Mouse (Mus musculus): ENCODE data around the gene Dleu7. TPM values are rescaled to one million over a fixed set of nuclear protein-coding genes. Genes with fewer than 3 reads are reported as not detected.

Dleu7 gene
- total RNA-seq, 2 experiments from 2014 or later, result not detected

GRCm38 (mm10) chr14:62291406-62291987 is 1.4 kb downstream of the Dleu7 start:
- ATAC-seq (replicated peaks; ENCODE audit: low FRiP score, poor library complexity, severe bottlenecking), result no peak

DNA sequence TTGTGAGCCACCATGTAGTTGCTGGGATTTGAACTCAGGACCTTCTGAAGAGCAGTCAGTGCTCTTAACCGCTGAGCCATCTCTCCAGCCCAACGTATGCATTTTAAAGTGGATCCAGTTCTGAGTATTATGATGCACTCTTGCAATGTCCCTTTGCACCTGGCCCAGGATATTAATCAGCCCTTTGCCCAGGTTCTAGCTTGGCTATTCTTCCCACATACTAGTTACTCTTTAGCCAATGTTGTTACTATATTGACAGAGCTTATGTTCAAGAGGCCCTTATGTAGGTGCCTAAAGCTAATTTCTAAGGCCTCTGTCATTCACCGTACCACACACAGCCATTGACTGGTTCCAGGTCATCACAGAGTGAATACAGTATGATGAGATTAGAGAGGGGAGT is 4.1 kb downstream of the Dleu7 start:
- no peak for ATAC-seq (replicated peaks; ENCODE audit: low FRiP score, poor library complexity, severe bottlenecking)

DNA sequence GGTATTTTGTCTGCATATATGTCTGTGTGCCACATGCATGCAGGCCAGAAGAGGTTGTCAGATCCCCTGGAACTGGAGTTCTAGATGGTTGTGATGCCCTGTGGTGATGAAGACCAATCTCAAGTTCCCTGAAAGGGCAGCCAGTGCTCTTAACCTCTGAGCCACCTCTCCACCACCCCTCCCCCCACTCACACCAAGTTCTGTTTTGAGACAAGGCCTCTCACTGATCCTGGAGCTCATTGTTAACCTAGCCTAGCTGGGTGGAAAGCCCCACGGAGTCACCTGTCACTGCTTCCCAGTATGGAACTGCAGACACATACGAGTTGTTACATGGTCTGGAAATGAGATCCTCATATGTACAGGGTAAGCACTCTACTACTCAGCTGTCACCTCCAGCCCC is 9.9 kb downstream of the Dleu7 start:
- ATAC-seq (replicated peaks; ENCODE audit: low FRiP score, poor library complexity, severe bottlenecking), result no peak

DNA sequence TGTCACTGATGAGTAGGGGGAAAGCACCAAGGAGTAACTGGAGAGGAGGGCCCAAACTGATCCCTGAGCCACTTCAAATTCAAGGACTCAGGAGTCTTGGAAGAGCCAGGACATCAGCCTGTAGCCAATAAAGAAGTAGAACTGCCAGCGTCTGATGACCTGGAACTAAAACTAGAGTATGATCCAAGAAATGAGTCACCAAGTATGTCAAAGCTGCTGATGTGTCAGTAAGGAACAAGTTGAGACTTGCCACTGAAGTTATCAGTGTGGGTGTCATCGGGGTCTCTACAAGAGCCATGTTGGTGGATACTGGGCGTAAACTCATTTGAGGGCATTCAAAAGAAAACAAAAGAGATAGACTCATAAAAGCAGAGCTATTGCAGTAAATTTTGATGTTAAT is 19.2 kb downstream of the Dleu7 start:
- ATAC-seq (replicated peaks; ENCODE audit: low FRiP score, poor library complexity, severe bottlenecking), result no peak

DNA sequence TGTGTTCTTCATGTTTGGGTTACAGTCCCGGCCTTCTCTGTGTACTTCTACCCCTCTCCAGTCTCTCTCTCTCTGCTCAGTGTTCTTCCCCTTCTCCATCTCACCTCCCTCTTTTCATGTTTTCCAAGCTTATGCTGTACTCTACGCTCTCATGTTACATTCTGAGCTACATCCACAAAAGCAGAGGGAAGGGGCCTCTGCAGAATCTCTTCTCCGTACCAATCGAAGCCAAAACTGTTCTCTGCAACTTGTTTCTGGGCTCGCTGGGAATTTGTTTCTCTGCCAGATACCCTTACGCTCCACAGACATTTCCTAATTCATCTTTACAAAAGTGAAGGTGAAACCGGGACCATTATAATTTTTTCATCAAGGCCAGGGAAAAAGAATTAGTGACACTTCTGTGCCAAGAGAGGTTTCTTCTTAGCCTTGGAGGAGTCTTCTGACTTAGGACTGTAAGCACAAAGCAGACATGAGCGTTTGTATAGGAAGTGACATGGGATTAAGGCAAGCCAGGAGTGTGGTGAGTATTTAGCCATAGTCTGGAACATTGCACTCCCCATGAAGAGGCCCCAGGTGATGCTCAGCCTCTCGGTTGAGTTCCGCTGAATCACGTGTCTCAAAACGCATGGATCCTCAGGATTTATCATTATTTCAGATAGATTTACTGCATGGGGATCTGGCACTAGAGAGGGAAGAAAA is 22.0 kb downstream of the Dleu7 start:
- ATAC-seq (replicated peaks; ENCODE audit: low FRiP score, poor library complexity, severe bottlenecking), result no peak

GRCm38 (mm10) chr14:62258978-62259536 is 33.8 kb downstream of the Dleu7 start:
- ATAC-seq (replicated peaks; ENCODE audit: low FRiP score, poor library complexity, severe bottlenecking), result no peak

DNA sequence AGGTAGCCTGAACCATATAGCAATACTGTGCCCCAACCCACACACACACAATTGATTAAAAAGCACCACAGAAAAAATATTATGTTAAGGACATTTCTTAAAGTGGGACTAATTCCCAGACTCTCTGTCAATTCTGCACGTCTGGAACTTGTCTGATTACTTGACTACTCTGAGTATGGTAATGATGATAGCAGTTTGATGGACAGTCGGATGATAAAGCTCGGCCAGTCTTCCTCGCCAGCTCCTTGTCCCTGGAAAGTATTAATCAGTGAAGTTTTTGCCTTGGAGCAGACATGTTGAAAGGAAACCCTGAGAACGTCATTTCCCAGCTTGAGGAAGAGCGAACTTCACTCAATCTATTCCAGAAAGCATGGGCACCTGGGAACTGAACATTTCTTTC is 34.7 kb downstream of the Dleu7 start:
- no peak for ATAC-seq (replicated peaks; ENCODE audit: low FRiP score, poor library complexity, severe bottlenecking)

GRCm38 (mm10) chr14:62256066-62256465 is 36.8 kb downstream of the Dleu7 start:
- no peak for ATAC-seq (replicated peaks; ENCODE audit: low FRiP score, poor library complexity, severe bottlenecking)

DNA sequence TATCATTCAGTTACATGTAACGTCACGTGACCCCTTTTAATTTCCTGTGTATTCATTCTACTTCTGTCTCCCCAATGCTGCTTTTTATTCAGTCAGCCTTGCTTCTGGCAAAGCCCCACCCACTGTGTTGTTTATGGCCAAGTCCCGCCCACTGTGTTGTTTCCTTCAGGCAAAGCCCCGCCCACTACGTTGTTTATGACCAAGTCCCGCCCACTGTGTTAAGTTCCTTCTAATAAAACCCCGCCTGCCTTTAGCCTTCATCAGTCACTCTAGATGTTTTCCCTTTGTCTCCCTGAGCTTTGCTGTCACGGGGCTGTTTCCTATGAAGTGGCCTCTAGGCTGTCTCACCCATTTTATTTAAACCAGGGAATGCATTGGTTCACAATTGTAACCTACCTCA is 38.5 kb downstream of the Dleu7 start:
- no peak for ATAC-seq (replicated peaks; ENCODE audit: low FRiP score, poor library complexity, severe bottlenecking)

DNA sequence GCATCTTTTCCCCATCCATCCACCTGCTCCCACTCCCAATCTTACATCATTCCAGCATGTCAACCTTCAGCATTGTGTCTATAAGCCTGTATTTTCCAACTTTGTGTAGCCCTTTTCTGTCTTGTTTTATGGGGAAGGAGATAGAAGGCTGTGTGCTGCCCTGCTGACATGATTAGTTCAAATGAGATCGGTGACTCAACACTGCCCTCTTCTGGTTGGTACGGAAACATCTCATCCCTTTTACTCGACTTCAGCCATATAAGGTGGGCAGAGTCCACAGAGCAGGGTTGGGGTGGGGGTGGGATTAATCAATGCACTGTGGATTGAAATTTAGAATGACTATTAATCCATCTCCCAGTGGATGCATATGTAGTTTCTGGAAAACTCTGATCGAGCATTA is 40.8 kb downstream of the Dleu7 start:
- no peak for ATAC-seq (replicated peaks; ENCODE audit: low FRiP score, poor library complexity, severe bottlenecking)

GRCm38 (mm10) chr14:62250046-62250445 is 42.8 kb downstream of the Dleu7 start:
- ATAC-seq (replicated peaks; ENCODE audit: low FRiP score, poor library complexity, severe bottlenecking), result no peak

DNA sequence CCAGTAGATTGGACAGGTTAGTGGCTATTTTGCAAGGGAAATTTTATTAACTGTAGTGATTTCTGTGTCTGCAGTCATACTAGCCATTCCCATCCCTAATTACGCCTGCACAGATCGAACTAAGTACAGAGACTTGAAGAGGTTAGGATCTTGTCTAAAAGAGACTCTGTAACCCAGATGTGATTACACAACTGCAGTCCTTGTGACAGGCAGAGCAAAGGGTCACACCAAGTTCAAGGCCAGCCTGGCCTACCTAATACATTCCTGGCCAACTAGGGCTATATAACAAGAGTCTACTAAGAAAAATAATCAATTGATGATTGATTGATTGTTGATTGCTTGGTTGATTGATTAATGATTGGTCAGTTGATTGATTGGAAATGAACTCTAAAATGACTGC is 43.6 kb downstream of the Dleu7 start:
- no peak for ATAC-seq (replicated peaks; ENCODE audit: low FRiP score, poor library complexity, severe bottlenecking)

GRCm38 (mm10) chr14:62248796-62249195 is 44.1 kb downstream of the Dleu7 start:
- ATAC-seq (replicated peaks; ENCODE audit: low FRiP score, poor library complexity, severe bottlenecking), result no peak

DNA sequence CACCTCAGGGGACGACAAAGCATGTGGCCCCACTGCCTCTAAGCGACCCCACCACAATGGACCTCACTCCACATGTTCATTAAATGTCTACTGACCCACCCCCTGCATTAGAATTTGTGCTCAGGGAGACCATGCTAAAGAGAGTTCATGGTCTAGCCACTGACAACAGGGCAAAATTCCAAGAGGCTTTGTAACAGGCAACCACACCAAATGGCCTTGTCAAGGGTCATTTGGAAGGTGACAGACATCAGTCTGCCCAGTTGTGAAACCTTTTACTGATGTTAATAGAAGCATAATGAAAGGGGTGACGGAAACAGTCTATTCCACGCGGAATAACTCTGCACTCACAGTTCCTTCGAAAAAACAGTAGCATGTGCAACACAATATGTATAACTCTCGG is 44.5 kb downstream of the Dleu7 start:
- no peak for ATAC-seq (replicated peaks; ENCODE audit: low FRiP score, poor library complexity, severe bottlenecking)

GRCm38 (mm10) chr14:62245557-62245956 is 47.3 kb downstream of the Dleu7 start:
- no peak for ATAC-seq (replicated peaks; ENCODE audit: low FRiP score, poor library complexity, severe bottlenecking)

DNA sequence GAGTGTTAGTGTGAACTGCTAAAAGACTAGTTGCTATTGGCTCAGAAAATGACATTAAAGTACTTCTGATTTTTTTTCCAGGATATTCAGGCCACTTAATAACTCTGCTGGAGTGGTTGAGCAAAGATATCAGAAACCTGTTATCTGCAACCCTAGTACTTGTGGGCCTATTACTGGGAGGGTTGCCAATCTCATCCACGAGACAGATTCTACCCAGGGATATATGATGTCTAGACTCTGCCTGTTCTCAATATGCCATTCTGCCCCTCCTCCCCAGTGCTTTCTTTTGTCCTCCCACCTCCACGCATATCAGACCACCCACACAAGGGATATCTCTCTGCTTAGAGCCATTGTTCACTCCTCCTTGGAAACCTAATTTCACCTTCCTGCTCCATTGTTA is 49.3 kb downstream of the Dleu7 start:
- ATAC-seq (replicated peaks; ENCODE audit: low FRiP score, poor library complexity, severe bottlenecking), result no peak

GRCm38 (mm10) chr14:62235969-62236368 is 56.9 kb downstream of the Dleu7 start:
- ATAC-seq (replicated peaks; ENCODE audit: low FRiP score, poor library complexity, severe bottlenecking), result no peak

DNA sequence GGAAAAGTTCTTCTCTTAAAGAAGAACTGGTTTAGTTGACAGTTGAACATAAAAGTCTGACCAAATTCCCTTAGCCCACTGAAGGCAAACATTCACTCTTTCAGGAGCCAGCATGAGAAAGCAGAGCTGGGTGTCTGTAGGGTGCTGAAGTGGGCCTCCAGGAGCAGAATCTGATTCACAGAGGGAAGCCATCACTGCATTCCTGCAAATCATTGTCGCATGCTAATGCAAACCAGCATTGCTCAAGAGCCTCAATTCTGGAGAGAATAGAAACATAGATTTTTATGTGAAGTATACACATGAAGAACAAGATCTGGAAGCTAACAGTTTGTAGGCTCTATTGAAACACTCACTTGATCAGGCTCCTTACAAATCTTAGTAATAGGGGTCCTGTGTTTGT is 57.6 kb downstream of the Dleu7 start:
- no peak for ATAC-seq (replicated peaks; ENCODE audit: low FRiP score, poor library complexity, severe bottlenecking)

DNA sequence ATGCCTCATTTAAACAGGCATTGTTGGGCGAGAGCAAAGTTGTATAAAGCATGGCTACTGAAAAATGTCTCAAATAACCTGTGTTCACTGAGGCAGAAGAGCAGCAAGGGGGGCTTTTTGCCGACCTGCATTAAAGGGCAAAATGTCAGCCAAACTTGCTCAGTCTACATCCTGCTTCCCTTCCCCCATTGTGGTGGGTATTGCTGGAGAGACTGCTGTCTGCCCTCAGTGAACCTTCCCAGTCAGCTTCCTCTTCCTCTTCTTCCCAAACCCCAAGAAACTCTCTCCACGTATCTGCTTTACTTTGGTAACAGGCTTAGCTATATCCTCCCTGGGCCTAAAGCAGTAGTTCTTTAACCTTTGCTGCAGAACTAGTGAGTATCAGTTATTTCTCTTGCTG is 61.9 kb downstream of the Dleu7 start:
- ATAC-seq (replicated peaks; ENCODE audit: low FRiP score, poor library complexity, severe bottlenecking), result no peak

DNA sequence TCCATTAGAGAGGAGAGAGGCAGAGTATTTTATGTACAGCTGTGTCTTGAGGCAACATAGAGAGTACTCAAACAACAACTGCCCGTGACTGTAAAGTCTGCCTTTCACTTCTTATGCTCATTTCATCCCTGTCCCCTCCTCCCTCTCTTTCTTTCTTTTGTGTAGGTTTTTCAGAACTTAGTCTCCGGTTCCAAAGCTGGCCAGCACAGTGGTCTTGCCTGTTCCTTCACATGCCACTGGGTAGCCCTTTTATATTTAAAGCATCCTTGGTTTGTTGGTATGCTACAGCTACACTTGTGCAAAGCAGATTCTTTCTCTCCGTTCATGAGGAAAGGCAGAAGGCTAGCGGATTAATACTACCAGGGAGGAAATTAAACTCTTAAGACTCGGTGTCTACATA is 65.7 kb downstream of the Dleu7 start:
- ATAC-seq (replicated peaks; ENCODE audit: low FRiP score, poor library complexity, severe bottlenecking), result no peak

DNA sequence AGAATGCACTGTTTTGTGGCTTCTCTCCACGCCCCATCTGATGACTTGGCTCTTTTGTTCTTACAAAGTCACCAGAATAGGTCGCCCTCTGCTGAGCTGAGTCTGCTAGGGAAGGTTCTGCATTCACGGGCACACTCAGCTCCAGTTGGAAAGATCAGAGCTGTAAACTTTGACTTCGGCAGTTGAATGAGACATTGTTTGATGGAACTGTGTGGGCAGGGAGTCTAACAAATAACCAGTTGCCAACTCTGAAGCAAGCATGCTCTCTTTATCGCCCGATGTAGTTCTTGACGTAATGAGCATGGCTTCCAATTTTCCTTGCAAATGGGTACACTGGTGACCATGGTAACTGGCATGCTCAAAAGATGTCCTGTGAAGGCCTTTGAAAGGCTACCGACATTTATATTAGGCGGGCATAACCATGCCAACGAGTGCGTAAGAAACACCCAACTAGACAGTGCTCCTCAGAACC is 66.2 kb downstream of the Dleu7 start:
- ATAC-seq (replicated peaks; ENCODE audit: low FRiP score, poor library complexity, severe bottlenecking), result no peak
